Mouse (Mus musculus) olfactory bulb, adult 2 months (tissue): ENCODE measurements around the gene Smarcd2.

Experiments
- CTCF ChIP-seq: fragments of 200-500 bp; IDR thresholded peaks from 2 replicates; pipeline ENCODE4 v1.5.1; 2012; ENCODE audit warnings: low read depth, mild to moderate bottlenecking, low read length, moderate library complexity; ENCODE audit not compliant: insufficient read depth
- POLR2A ChIP-seq: fragments of 200-500 bp; IDR thresholded peaks from 2 replicates; pipeline ENCODE4 v1.6.1; 2012; ENCODE audit warnings: mild to moderate bottlenecking, low read depth, low read length, moderate library complexity; ENCODE audit not compliant: insufficient read depth

- TF ChIP-seq POLR2A (no peak), CTCF (no peak)
Observed at GRCm38 (mm10) chr11:106220603-106221002, 52.2 kb downstream of the Smarcd2 start.
